Mouse (Mus musculus): ENCODE results near the gene Cd200r2. TPM values are rescaled to one million over a fixed set of nuclear protein-coding genes. Genes with fewer than 3 reads are reported as not detected.
"Not testable (repeated sequence)": the region's sequence is repeated elsewhere in the genome, so short reads cannot be mapped to it uniquely, and the experiment has no call there.

Cd200r2 gene
- 0.49 and 0.77 TPM in 2 replicates for polyA plus RNA-seq (2014; fragmentation: Nextera tagmentation; extraction: Ambion mirVana)

DNA sequence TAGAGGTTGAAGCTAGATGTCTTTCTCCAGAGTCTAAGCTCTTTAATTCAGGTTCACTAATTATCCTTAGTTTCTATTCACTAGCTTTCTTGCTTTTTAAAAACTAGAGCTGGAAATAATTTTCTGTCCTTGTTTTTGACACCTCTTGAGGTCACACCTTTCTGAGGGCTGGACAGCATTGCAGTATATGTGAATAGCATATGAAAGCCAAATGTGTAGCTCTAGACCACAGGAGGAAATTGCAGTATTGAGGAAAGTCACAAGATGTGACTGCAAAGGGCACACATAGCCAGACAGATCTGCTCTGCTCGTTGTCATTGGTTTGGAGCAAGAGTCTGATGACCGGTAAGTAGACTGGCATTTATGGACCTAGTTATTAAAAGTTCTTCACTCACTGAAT lies at the start of gene Cd200r2:
Cd200r2 (plus strand) TSS at position 301 of the 400 bp plus-strand sequence.
- no peak within 1 kb of the TSS for H3K4me2 ChIP-seq
- no peaks in the 10 kb centered on the region for H3K36me3 ChIP-seq (ENCODE audit: control insufficient read depth, insufficient read depth, low read length)
- H3K9ac ChIP-seq (ENCODE audit: low read depth, low read length): no peak within 1 kb of the TSS
- 91% methylated on average over 2 of the region's 2 CpGs for WGBS (ENCODE audit: insufficient replicate concordance)
- no peaks in the 10 kb centered on the region for H3K27me3 ChIP-seq (ENCODE audit: control insufficient read depth, insufficient read depth, low read length)
- H3K4me3 ChIP-seq (ENCODE audit: low read depth, low read length): no peak within 1 kb of the TSS
- no peak within 1 kb of the TSS for H3K27ac ChIP-seq (ENCODE audit: low read depth, low read length)
- H3K4me1 ChIP-seq (ENCODE audit: control insufficient read depth, insufficient read depth, low read length): no peaks in the 10 kb centered on the region
- no peak for ATAC-seq (replicated peaks; ENCODE audit: insufficient number of reproducible peaks, low FRiP score, low TSS enrichment)
- H3K9me3 ChIP-seq (replicated peaks; ENCODE audit: control insufficient read depth, low read length): no peaks in the 10 kb centered on the region

GRCm38 (mm10) chr16:44818010-44818409 lies 48.9 kb upstream of the Cd200r2 start:
- H3K36me3 ChIP-seq (ENCODE audit: control insufficient read depth, insufficient read depth, low read length): no peaks in the 10 kb centered on the region
- WGBS (ENCODE audit: insufficient replicate concordance): 41% methylated on average over 1 of the region's 1 CpGs
- H3K9ac ChIP-seq (ENCODE audit: low read depth, low read length): no peak overlapping the region
- H3K9me3 ChIP-seq (replicated peaks; ENCODE audit: control insufficient read depth, low read length): no peaks in the 10 kb centered on the region
- H3K27me3 ChIP-seq (ENCODE audit: control insufficient read depth, insufficient read depth, low read length): no peaks in the 10 kb centered on the region
- H3K27ac ChIP-seq (ENCODE audit: low read depth, low read length): no peak overlapping the region
- no peak overlapping the region for H3K4me3 ChIP-seq (ENCODE audit: low read depth, low read length)
- no peak overlapping the region for H3K4me2 ChIP-seq
- no peaks in the 10 kb centered on the region for H3K4me1 ChIP-seq (ENCODE audit: control insufficient read depth, insufficient read depth, low read length)
- no peak for ATAC-seq (replicated peaks; ENCODE audit: insufficient number of reproducible peaks, low FRiP score, low TSS enrichment)

GRCm38 (mm10) chr16:44820545-44820944 lies 46.4 kb upstream of the Cd200r2 start:
- Histone ChIP-seq H3K27ac (ENCODE audit: low read depth, low read length) (no peak overlapping the region), H3K4me1 (ENCODE audit: control insufficient read depth, insufficient read depth, low read length) (no peaks in the 10 kb centered on the region), H3K9me3 (replicated peaks; ENCODE audit: control insufficient read depth, low read length) (no peaks in the 10 kb centered on the region), H3K36me3 (ENCODE audit: control insufficient read depth, insufficient read depth, low read length) (no peaks in the 10 kb centered on the region), H3K9ac (ENCODE audit: low read depth, low read length) (no peak overlapping the region), H3K4me2 (no peak overlapping the region), H3K27me3 (ENCODE audit: control insufficient read depth, insufficient read depth, low read length) (no peaks in the 10 kb centered on the region), H3K4me3 (ENCODE audit: low read depth, low read length) (no peak overlapping the region)
- ATAC-seq (replicated peaks; ENCODE audit: insufficient number of reproducible peaks, low FRiP score, low TSS enrichment): no peak
- 74% methylated on average over 4 of the region's 4 CpGs for WGBS (ENCODE audit: insufficient replicate concordance)

- no peak for ATAC-seq (replicated peaks; ENCODE audit: insufficient number of reproducible peaks, low FRiP score, low TSS enrichment)
- Histone ChIP-seq H3K27me3 (ENCODE audit: control insufficient read depth, insufficient read depth, low read length) (no peaks in the 10 kb centered on the region), H3K36me3 (ENCODE audit: control insufficient read depth, insufficient read depth, low read length) (no peaks in the 10 kb centered on the region), H3K4me2 (no peak overlapping the region), H3K4me3 (ENCODE audit: low read depth, low read length) (no peak overlapping the region), H3K4me1 (ENCODE audit: control insufficient read depth, insufficient read depth, low read length) (no peaks in the 10 kb centered on the region), H3K9me3 (replicated peaks; ENCODE audit: control insufficient read depth, low read length) (no peaks in the 10 kb centered on the region), H3K9ac (ENCODE audit: low read depth, low read length) (no peak overlapping the region), H3K27ac (ENCODE audit: low read depth, low read length) (no peak overlapping the region)
- 62% methylated on average over 3 of the region's 3 CpGs for WGBS (ENCODE audit: insufficient replicate concordance)
These were observed 34.6 kb upstream of the Cd200r2 start for GRCm38 (mm10) chr16:44832286-44832685.

GRCm38 (mm10) chr16:44833189-44833588 lies 33.7 kb upstream of the Cd200r2 start:
- H3K4me1 ChIP-seq (ENCODE audit: control insufficient read depth, insufficient read depth, low read length); H3K27me3 ChIP-seq (ENCODE audit: control insufficient read depth, insufficient read depth, low read length); H3K36me3 ChIP-seq (ENCODE audit: control insufficient read depth, insufficient read depth, low read length); H3K9ac ChIP-seq (ENCODE audit: low read depth, low read length); H3K4me2 ChIP-seq; H3K9me3 ChIP-seq (replicated peaks; ENCODE audit: control insufficient read depth, low read length); ATAC-seq (replicated peaks; ENCODE audit: insufficient number of reproducible peaks, low FRiP score, low TSS enrichment); H3K27ac ChIP-seq (ENCODE audit: low read depth, low read length); H3K4me3 ChIP-seq (ENCODE audit: low read depth, low read length): not testable (repeated sequence)
- WGBS (ENCODE audit: insufficient replicate concordance): 37% methylated on average over 2 of the region's 2 CpGs

- H3K9ac ChIP-seq (ENCODE audit: low read depth, low read length): no peak overlapping the region
- no peak overlapping the region for H3K4me2 ChIP-seq
- H3K27me3 ChIP-seq (ENCODE audit: control insufficient read depth, insufficient read depth, low read length): no peaks in the 10 kb centered on the region
- ATAC-seq (replicated peaks; ENCODE audit: insufficient number of reproducible peaks, low FRiP score, low TSS enrichment): no peak
- no peaks in the 10 kb centered on the region for H3K4me1 ChIP-seq (ENCODE audit: control insufficient read depth, insufficient read depth, low read length)
- peak overlapping the region; percentile 13 for H3K27ac ChIP-seq (ENCODE audit: low read depth, low read length)
- H3K4me3 ChIP-seq (ENCODE audit: low read depth, low read length): no peak overlapping the region
- no peaks in the 10 kb centered on the region for H3K36me3 ChIP-seq (ENCODE audit: control insufficient read depth, insufficient read depth, low read length)
- no peaks in the 10 kb centered on the region for H3K9me3 ChIP-seq (replicated peaks; ENCODE audit: control insufficient read depth, low read length)
- 28% methylated on average over 1 of the region's 1 CpGs for WGBS (ENCODE audit: insufficient replicate concordance)
These were observed 8.3 kb downstream of the Cd200r2 start for GRCm38 (mm10) chr16:44875178-44875577.

DNA sequence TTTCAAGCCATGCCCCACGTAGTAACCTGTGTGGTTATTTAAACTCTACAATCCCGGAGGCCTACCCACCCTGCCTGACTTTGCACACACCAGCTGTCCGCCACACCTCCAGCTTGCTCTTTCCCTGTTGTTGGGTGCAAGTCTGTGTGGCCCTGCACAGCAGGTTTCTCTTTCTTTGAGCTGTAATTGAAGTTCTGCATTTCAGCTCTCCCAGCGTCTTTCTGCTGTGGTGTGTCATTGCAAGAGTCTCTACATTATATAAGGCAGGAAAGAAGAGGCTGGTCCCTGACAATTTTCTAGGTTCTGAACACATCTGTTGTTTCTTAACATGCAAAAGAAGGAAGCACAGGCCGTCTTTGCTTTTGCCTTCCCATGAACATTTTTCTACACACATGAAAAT lies 9.7 kb downstream of the Cd200r2 start:
- ATAC-seq (replicated peaks; ENCODE audit: insufficient number of reproducible peaks, low FRiP score, low TSS enrichment): no peak
- WGBS (ENCODE audit: insufficient replicate concordance): 69% methylated on average over 5 of the region's 5 CpGs

GRCm38 (mm10) chr16:44877595-44877994 lies 10.7 kb downstream of the Cd200r2 start:
- Histone ChIP-seq H3K36me3 (ENCODE audit: control insufficient read depth, insufficient read depth, low read length) (no peaks in the 10 kb centered on the region), H3K27me3 (ENCODE audit: control insufficient read depth, insufficient read depth, low read length) (no peaks in the 10 kb centered on the region), H3K4me3 (ENCODE audit: low read depth, low read length) (no peak overlapping the region), H3K4me1 (ENCODE audit: control insufficient read depth, insufficient read depth, low read length) (no peaks in the 10 kb centered on the region), H3K9me3 (replicated peaks; ENCODE audit: control insufficient read depth, low read length) (no peaks in the 10 kb centered on the region), H3K27ac (ENCODE audit: low read depth, low read length) (no peak overlapping the region), H3K4me2 (no peak overlapping the region), H3K9ac (ENCODE audit: low read depth, low read length) (no peak overlapping the region)
- WGBS (ENCODE audit: insufficient replicate concordance): 67% methylated on average over 6 of the region's 6 CpGs
- no peak for ATAC-seq (replicated peaks; ENCODE audit: insufficient number of reproducible peaks, low FRiP score, low TSS enrichment)

More for the DNA sequence above, 9.7 kb downstream of the Cd200r2 start:
- H3K27ac ChIP-seq (ENCODE audit: low read depth, low read length): no peak overlapping the region
- H3K36me3 ChIP-seq (ENCODE audit: control insufficient read depth, insufficient read depth, low read length): no peaks in the 10 kb centered on the region
- H3K27me3 ChIP-seq (ENCODE audit: control insufficient read depth, insufficient read depth, low read length): no peaks in the 10 kb centered on the region
- H3K4me2 ChIP-seq: no peak overlapping the region
- H3K9ac ChIP-seq (ENCODE audit: low read depth, low read length): no peak overlapping the region
- H3K9me3 ChIP-seq (replicated peaks; ENCODE audit: control insufficient read depth, low read length): no peaks in the 10 kb centered on the region
- H3K4me1 ChIP-seq (ENCODE audit: control insufficient read depth, insufficient read depth, low read length): no peaks in the 10 kb centered on the region
- no peak overlapping the region for H3K4me3 ChIP-seq (ENCODE audit: low read depth, low read length)

DNA sequence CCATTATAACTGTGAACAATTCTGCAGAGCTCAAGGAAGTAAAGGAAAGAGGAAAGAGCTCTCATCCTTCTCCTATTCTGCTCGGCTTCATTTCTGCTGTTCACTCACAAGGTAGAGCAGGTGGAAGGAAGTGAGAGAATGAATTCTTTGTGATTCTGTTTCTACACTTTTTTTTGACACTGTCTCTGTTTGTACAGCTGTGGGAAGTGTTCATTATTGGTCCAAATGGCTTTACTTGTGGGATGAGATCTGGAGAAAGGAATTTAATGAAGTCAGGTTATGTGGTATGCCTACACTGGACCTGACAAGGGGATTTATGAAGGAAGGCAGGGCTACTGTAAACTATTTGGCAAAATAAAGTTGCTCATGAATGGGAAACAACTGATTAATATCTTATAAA lies 23.9 kb downstream of the Cd200r2 start:
- Histone ChIP-seq H3K27me3 (ENCODE audit: control insufficient read depth, insufficient read depth, low read length) (no peaks in the 10 kb centered on the region), H3K4me3 (ENCODE audit: low read depth, low read length) (no peak overlapping the region), H3K4me1 (ENCODE audit: control insufficient read depth, insufficient read depth, low read length) (no peaks in the 10 kb centered on the region), H3K27ac (ENCODE audit: low read depth, low read length) (no peak overlapping the region), H3K9me3 (replicated peaks; ENCODE audit: control insufficient read depth, low read length) (no peaks in the 10 kb centered on the region), H3K36me3 (ENCODE audit: control insufficient read depth, insufficient read depth, low read length) (no peaks in the 10 kb centered on the region), H3K9ac (ENCODE audit: low read depth, low read length) (no peak overlapping the region), H3K4me2 (no peak overlapping the region)
- WGBS (ENCODE audit: insufficient replicate concordance): 50% methylated on average over 1 of the region's 1 CpGs
- no peak for ATAC-seq (replicated peaks; ENCODE audit: insufficient number of reproducible peaks, low FRiP score, low TSS enrichment)

All from heart, embryonic 11.5 days (tissue).